Mouse (Mus musculus) E14TG2a.4 (cell line): Measurements from ENCODE around the gene Nrxn3.

Experiments used
- CTCF ChIP-seq: conservative IDR thresholded peaks from 2 replicates; pipeline ENCODE4 v1.5.1; 2014; ENCODE audit warnings: low read length
- NANOG ChIP-seq: IDR thresholded peaks from 2 replicates; pipeline ENCODE4 v1.6.1; 2014; ENCODE audit warnings: borderline replicate concordance, low read length, mixed read lengths
- POU5F1 ChIP-seq: IDR thresholded peaks from 2 replicates; pipeline ENCODE4 v1.6.1; 2014; ENCODE audit warnings: low read length, borderline replicate concordance

DNA sequence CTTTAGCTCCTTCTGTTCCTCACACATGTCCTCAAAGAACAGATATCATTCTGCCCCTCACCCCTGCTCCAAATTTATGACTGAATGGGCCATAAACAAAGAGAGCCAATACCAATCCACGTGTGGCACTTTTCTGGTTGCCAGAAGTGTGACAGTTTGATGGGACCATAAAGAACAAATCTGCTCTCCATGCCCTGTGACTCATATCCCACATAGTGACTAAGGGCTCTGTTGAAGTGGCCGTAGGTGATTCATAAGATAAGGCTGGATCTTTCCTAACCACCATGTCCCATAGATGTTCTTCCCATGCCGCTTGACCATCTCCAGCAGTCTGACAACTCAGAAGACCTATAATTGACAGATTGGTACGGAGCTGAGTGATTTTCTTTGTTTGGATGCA lies 869.8 kb downstream of the Nrxn3 start:
- TF ChIP-seq CTCF (no peak), NANOG (no peak), POU5F1 (no peak)
